Mouse (Mus musculus): ENCODE data around the gene Kank2.

Kank2 gene

GRCm38 (mm10) chr9:21798345-21799009 is at the start of gene Kank2:
TSS of gene Kank2 (minus strand) at chr9:21798744.
- peak; percentile 81 to 82 for DNase-seq

GRCm38 (mm10) chr9:21847926-21848325 is 49.4 kb upstream of the Kank2 start:
- no peak for DNase-seq

GRCm38 (mm10) chr9:21847425-21847824 is 48.9 kb upstream of the Kank2 start:
- DNase-seq = no peak

- DNase-seq = no peak
Measured at GRCm38 (mm10) chr9:21846755-21847341, 48.3 kb upstream of the Kank2 start.

GRCm38 (mm10) chr9:21845381-21846080 is 47.0 kb upstream of the Kank2 start:
- no peak for DNase-seq

- DNase-seq = no peak
Measured at GRCm38 (mm10) chr9:21843086-21843485, 44.5 kb upstream of the Kank2 start.

GRCm38 (mm10) chr9:21842391-21842790 is 43.8 kb upstream of the Kank2 start:
- DNase-seq = no peak

- no peak for DNase-seq
Measured at GRCm38 (mm10) chr9:21841340-21841739, 42.8 kb upstream of the Kank2 start.

GRCm38 (mm10) chr9:21840115-21840787 is 41.7 kb upstream of the Kank2 start:
- peak; percentile 59 to 71 for DNase-seq

GRCm38 (mm10) chr9:21837690-21838089 is 39.1 kb upstream of the Kank2 start:
- no peak for DNase-seq

GRCm38 (mm10) chr9:21835258-21835912 is 36.8 kb upstream of the Kank2 start, which contains the start of gene Angptl8:
TSS of gene Angptl8 (plus strand) at chr9:21835510.
- DNase-seq = no peak

- DNase-seq = peak in 1 of 2 experiments; percentile 40
Measured at GRCm38 (mm10) chr9:21831558-21832240, 33.2 kb upstream of the Kank2 start.

- no peak for DNase-seq
Measured at GRCm38 (mm10) chr9:21830936-21831335, 32.4 kb upstream of the Kank2 start.

- DNase-seq = no peak
Measured at GRCm38 (mm10) chr9:21830461-21830850, 31.9 kb upstream of the Kank2 start.

- peak; percentile 52 to 58 for DNase-seq
Measured at GRCm38 (mm10) chr9:21829834-21830460, 31.4 kb upstream of the Kank2 start.

- no peak for DNase-seq
Measured at GRCm38 (mm10) chr9:21824366-21824765, 25.8 kb upstream of the Kank2 start.

GRCm38 (mm10) chr9:21823957-21824356 is 25.4 kb upstream of the Kank2 start:
- no peak for DNase-seq

- DNase-seq = no peak
Measured at GRCm38 (mm10) chr9:21822686-21823085, 24.1 kb upstream of the Kank2 start.

- no peak for DNase-seq
Measured at GRCm38 (mm10) chr9:21820183-21820582, 21.6 kb upstream of the Kank2 start.

GRCm38 (mm10) chr9:21819181-21819729 is 20.7 kb upstream of the Kank2 start:
- peak; percentile 70 to 74 for DNase-seq

- DNase-seq = no peak
Measured at GRCm38 (mm10) chr9:21818561-21818960, 20.0 kb upstream of the Kank2 start.
